Comparison of ENCODE assay signal across 28 mouse cellular contexts in the genomic region with DNA sequence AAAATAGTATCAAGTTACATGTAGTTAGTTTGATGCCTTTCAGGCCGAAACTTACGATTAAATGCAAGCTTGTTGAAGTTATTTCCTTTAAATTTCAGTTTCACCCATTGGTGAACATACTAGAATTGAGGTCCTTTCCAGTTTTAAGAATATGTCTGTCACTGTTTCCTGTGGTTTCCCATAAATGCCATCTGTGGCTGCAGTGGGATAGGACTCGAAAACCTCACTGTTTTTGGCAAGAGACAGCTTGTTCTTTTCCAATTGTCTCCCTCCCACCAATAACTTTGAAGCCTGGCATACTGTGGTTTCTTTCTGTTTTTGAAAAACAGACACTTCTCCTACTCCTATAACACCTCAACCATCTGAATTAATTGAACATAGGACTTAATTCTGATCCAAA.
DNase-seq lines count a peak whose midpoint lies in the region; ATAC-seq lines count a peak whose summit lies in the region.
"Had no signal": no experiment of that assay in that cellular context is flagged by ENCODE, and none has a peak within 500 bp of the region (broad histone marks: within the 10 kb centered on the region; RNA-seq: fewer than 3 reads in every experiment).

No protein-coding gene starts in this region.

- H3K27me3 ChIP-seq in heart, embryonic 11.5 days (ENCODE audit: control insufficient read depth, insufficient read depth, low read length): no peaks in the 10 kb centered on the region
- H3K27me3 ChIP-seq: CH12.LX; embryonic facial prominence, embryonic 15.5 days; forebrain, embryonic 12.5 days; hindbrain, embryonic 13.5 days; limb, embryonic 15.5 days had no signal

- peak; percentile 7 for DNase-seq in layer of hippocampus, adult 11-12 months (ENCODE audit: low spot score)
- DNase-seq in layer of hippocampus, postnatal 25 days (ENCODE audit: extremely low spot score in 1 of 2, low spot score in 1 of 2): no peak
- DNase-seq in Muller cell, postnatal 12 days (ENCODE audit: inconsistent ontology term): peak; percentile 41
- no peak for DNase-seq in testis, postnatal 10 days (ENCODE audit: low spot score)
- DNase-seq: adrenal gland, postnatal 25 days; cerebellum, adult 2 months; cerebellum, postnatal 36 days; gastrocnemius, postnatal 25 days; heart, adult 11 months; heart, postnatal 36 days; kidney, adult 8-10 months; lung, adult 2 months; lung, postnatal 10 days; midbrain, embryonic 14.5 days had no signal

- no peak overlapping the region for H3K4me2 ChIP-seq in heart, embryonic 11.5 days
- H3K4me2 ChIP-seq: embryonic facial prominence, embryonic 15.5 days; forebrain, embryonic 12.5 days; hindbrain, embryonic 13.5 days; limb, embryonic 15.5 days had no signal

- no peaks in the 10 kb centered on the region for H3K36me3 ChIP-seq in heart, embryonic 11.5 days (ENCODE audit: control insufficient read depth, insufficient read depth, low read length)
- H3K36me3 ChIP-seq: embryonic facial prominence, embryonic 15.5 days; forebrain, embryonic 12.5 days; heart, embryonic 10.5 days; hindbrain, embryonic 13.5 days; limb, embryonic 10.5 days; limb, embryonic 15.5 days had no signal

- H3K9me3 ChIP-seq in heart, embryonic 11.5 days (replicated peaks; ENCODE audit: control insufficient read depth, low read length): no peaks in the 10 kb centered on the region
- H3K9me3 ChIP-seq: embryonic facial prominence, embryonic 15.5 days; forebrain, embryonic 12.5 days; heart, embryonic 10.5 days; hindbrain, embryonic 13.5 days; limb, embryonic 10.5 days; limb, embryonic 15.5 days had no signal

- no peaks in the 10 kb centered on the region for H3K4me1 ChIP-seq in heart, embryonic 11.5 days (ENCODE audit: control insufficient read depth, insufficient read depth, low read length)
- H3K4me1 ChIP-seq: embryonic facial prominence, embryonic 15.5 days; forebrain, embryonic 12.5 days; heart, embryonic 10.5 days; hindbrain, embryonic 13.5 days; limb, embryonic 10.5 days; limb, embryonic 15.5 days had no signal

- 72% methylated on average over 3 of the region's 3 CpGs for WGBS in heart, embryonic 11.5 days (ENCODE audit: insufficient replicate concordance)

- ATAC-seq in common myeloid progenitor, adult 5-6 weeks (replicated peaks; ENCODE audit: low read depth, poor library complexity, severe bottlenecking): peak; percentile 97
- peak; percentile 71 for ATAC-seq in megakaryocyte progenitor cell, adult 5-6 weeks (replicated peaks; ENCODE audit: poor library complexity)
- ATAC-seq in heart, embryonic 11.5 days (replicated peaks; ENCODE audit: insufficient number of reproducible peaks, low FRiP score, low TSS enrichment): no peak
- ATAC-seq: intestine, embryonic 16.5 days had no signal

- no peak overlapping the region for H3K9ac ChIP-seq in heart, embryonic 11.5 days (ENCODE audit: low read depth, low read length)
- H3K9ac ChIP-seq: embryonic facial prominence, embryonic 15.5 days; forebrain, embryonic 12.5 days; hindbrain, embryonic 13.5 days; limb, embryonic 15.5 days; liver, embryonic 14.5 days had no signal

- no peak overlapping the region for H3K27ac ChIP-seq in heart, embryonic 11.5 days (ENCODE audit: low read depth, low read length)
- H3K27ac ChIP-seq: embryonic facial prominence, embryonic 15.5 days; forebrain, embryonic 12.5 days; heart, embryonic 10.5 days; hindbrain, embryonic 13.5 days; kidney, postnatal 0 days; limb, embryonic 10.5 days; limb, embryonic 15.5 days; liver, embryonic 14.5 days; macrophage had no signal

- no peak overlapping the region for H3K4me3 ChIP-seq in heart, embryonic 11.5 days (ENCODE audit: low read depth, low read length)
- H3K4me3 ChIP-seq: embryonic facial prominence, embryonic 15.5 days; forebrain, embryonic 12.5 days; heart, embryonic 10.5 days; hindbrain, embryonic 13.5 days; limb, embryonic 10.5 days; limb, embryonic 15.5 days had no signal

Comparison
In these comparisons a context has a peak if more than half of its experiments do, and no peak if none do; other contexts are left out.
1. DNase-seq: peak in layer of hippocampus, adult 11-12 months (single experiment) and Muller cell, postnatal 12 days (single experiment); none in layer of hippocampus, postnatal 25 days (0 of 2) and testis, postnatal 10 days (single experiment).